Mouse (Mus musculus) limb, embryonic 11.5 days (tissue): ENCODE measurements around the gene Sgms1. TPM values are rescaled to one million over a fixed set of nuclear protein-coding genes. Genes with fewer than 3 reads are reported as not detected.

Experiments used
- ATAC-seq: fragments of 200-750 bp; cut with Nextera tagmentation; 2 replicates; pipeline ENCODE4 v1.8.0; 2017; ENCODE audit warnings: low read depth; ENCODE audit not compliant: insufficient number of reproducible peaks, low FRiP score, low TSS enrichment
- DNase-seq: peaks from one replicate; pipeline ENCODE4 v3.0.0-alpha.2; 2015; ENCODE audit warnings: low spot score
- H3K27ac ChIP-seq: fragments of 300-500 bp; sonication (generic); replicated peaks from 2 replicates; pipeline ENCODE4 v1.5.1; 2014; ENCODE audit warnings: low read depth, mild to moderate bottlenecking, low read length
- H3K27me3 ChIP-seq: fragments of 300-500 bp; sonication (generic); 2 replicates; pipeline ENCODE4 v1.6.1; 2014; ENCODE audit warnings: mild to moderate bottlenecking, low read length, mixed read lengths; ENCODE audit not compliant: control insufficient read depth, insufficient read depth
- H3K36me3 ChIP-seq: fragments of 300-500 bp; sonication (generic); 2 replicates; pipeline ENCODE4 v1.6.1; 2014; ENCODE audit warnings: mild to moderate bottlenecking, low read length, moderate library complexity, mixed read lengths; ENCODE audit not compliant: control insufficient read depth, insufficient read depth
- H3K4me1 ChIP-seq: fragments of 300-500 bp; sonication (generic); 2 replicates; pipeline ENCODE4 v1.6.1; 2014; ENCODE audit warnings: low read length, mixed read lengths; ENCODE audit not compliant: control insufficient read depth, insufficient read depth
- H3K4me2 ChIP-seq: fragments of 300-500 bp; sonication (generic); 2 replicates; pipeline ENCODE4 v1.6.1; 2014; ENCODE audit warnings: low read depth, mild to moderate bottlenecking, moderate library complexity; ENCODE audit not compliant: severe bottlenecking
- H3K4me3 ChIP-seq: fragments of 300-500 bp; sonication (generic); 2 replicates; pipeline ENCODE4 v1.5.1; 2014; ENCODE audit warnings: low read depth, low read length
- H3K9ac ChIP-seq: fragments of 300-500 bp; sonication (generic); 2 replicates; pipeline ENCODE4 v1.6.1; 2014; ENCODE audit warnings: mild to moderate bottlenecking, low read length
- H3K9me3 ChIP-seq: fragments of 300-500 bp; sonication (generic); 2 replicates; pipeline ENCODE4 v1.6.1; 2016; ENCODE audit warnings: low read length; ENCODE audit not compliant: control insufficient read depth
- WGBS: fragments of 180-500 bp; shearing (Covaris S2); extraction: QIAGEN DNeasy Blood & Tissue Kit; methylation state at CpG from one replicate; pipeline ENCODE4 v1.1.7; 2014; 5-methylcytosine and 5-hydroxymethylcytosine counted together
- polyA plus RNA-seq: library from polyadenylated mRNA; unstranded; fragments of >200 nt; fragmentation: Nextera tagmentation; extraction: Ambion mirVana; gene quantifications from 2 replicates; pipeline ENCODE4 v1.2.1, GENCODE M21; 2014

Sgms1 gene
- polyA plus RNA-seq, 1 experiment from 2014 or later, result 13.5 TPM

DNA sequence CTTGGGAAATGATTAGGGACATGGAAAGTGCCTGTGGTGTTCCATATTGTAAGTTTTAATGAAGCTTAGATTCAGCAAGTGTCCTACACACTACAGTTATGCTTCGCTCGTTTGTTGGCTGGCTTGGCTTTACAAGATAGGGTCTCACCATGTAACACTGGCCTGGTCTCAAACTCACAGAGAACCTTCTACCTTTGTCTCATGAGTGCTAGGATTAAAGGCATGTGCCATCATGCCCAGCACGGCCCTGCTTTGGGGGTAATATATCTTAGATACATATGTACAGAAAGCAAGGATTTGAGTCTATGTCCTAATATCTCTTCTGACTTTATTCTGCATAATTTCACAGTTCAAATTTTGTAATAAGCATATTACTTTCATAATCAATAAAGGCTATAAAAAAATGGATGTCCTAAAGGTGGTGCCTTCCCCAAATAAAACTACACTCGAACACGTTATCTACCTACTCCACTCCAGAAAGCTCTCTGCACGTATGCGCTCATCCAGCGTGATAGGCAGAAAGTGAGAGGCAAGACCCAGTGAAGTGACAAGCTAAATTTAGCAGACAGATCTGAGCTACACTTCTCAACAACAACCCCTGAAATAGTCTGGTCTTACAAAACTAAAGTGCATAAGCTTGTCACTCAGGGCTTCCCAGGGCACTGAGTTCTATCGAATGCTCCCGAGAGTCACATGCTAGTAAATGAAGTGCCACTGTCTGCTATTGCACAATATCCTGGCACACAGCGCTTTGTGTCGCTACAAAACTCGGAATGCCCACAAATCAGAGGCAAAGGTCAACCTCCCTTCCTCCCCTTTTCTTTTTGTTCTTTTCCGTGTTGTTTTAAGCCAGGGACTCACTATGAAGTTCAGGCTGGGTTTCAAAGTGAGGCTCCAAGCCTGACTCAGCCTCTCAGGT, 208.5 kb downstream of the Sgms1 start:
- Histone ChIP-seq H3K27me3 (no peaks in the 10 kb centered on the region), H3K27ac (no peak overlapping the region), H3K4me3 (no peak overlapping the region), H3K9ac (no peak overlapping the region), H3K4me2 (no peak overlapping the region), H3K36me3 (no peaks in the 10 kb centered on the region), H3K4me1 (no peaks in the 10 kb centered on the region), H3K9me3 (no peaks in the 10 kb centered on the region)
- WGBS, result 81% methylated on average over 14 of the region's 14 CpGs
- no peak for ATAC-seq
- no peak for DNase-seq

DNA sequence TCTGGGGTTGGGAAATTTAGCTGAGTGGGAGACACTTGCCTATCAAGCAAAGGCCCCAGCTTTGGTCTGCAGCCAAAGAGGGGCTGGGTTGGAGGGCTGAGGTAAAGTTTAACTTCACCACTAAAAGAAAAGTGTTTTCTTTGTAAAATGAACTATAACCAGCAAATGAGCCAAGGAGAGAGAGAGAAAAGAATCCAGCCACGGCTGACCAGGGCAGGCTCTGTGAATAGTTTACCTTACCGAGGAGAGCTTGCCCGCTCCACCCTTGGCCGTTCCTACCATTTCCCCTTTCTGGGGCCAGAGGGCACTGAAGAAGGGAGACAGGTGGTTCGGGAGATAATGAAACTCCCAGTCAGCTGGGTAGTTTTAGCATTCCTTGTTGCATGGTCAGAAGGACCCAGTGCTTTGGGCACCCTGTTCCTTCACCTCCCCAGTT, 209.5 kb downstream of the Sgms1 start:
- H3K27me3 ChIP-seq, result no peaks in the 10 kb centered on the region
- 82% methylated on average over 5 of the region's 5 CpGs for WGBS
- H3K4me1 ChIP-seq, result no peaks in the 10 kb centered on the region
- no peak for DNase-seq
- H3K4me2 ChIP-seq, result no peak overlapping the region
- no peak for ATAC-seq
- H3K9ac ChIP-seq, result no peak overlapping the region
- no peak overlapping the region for H3K4me3 ChIP-seq
- no peaks in the 10 kb centered on the region for H3K9me3 ChIP-seq
- H3K27ac ChIP-seq, result no peak overlapping the region
- H3K36me3 ChIP-seq, result no peaks in the 10 kb centered on the region

DNA sequence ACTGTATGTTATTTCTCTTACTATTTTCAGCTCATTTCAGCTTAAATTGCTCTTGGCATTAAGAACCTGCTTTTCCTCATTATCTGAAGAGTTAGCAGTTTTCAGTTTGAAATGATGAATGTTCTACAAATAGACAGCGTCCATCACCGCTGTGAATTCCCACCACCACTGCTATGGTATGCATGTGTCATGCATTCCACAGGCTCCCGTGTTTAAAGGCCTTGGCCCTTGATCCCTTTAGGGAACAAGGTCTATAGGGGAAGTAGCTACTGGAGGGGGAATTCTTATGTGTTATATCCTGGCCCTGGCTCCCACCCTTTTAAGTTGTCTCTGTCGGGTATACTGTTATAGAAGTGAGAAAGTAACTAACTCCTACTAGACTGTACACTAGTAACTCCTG, 210.0 kb downstream of the Sgms1 start:
- Histone ChIP-seq H3K27me3 (no peaks in the 10 kb centered on the region), H3K9ac (no peak overlapping the region), H3K9me3 (no peaks in the 10 kb centered on the region), H3K4me3 (no peak overlapping the region), H3K27ac (no peak overlapping the region), H3K4me1 (no peaks in the 10 kb centered on the region), H3K4me2 (no peak overlapping the region), H3K36me3 (no peaks in the 10 kb centered on the region)
- ATAC-seq (no peak), DNase-seq (no peak)
- 72% methylated on average over 4 of the region's 4 CpGs for WGBS

DNA sequence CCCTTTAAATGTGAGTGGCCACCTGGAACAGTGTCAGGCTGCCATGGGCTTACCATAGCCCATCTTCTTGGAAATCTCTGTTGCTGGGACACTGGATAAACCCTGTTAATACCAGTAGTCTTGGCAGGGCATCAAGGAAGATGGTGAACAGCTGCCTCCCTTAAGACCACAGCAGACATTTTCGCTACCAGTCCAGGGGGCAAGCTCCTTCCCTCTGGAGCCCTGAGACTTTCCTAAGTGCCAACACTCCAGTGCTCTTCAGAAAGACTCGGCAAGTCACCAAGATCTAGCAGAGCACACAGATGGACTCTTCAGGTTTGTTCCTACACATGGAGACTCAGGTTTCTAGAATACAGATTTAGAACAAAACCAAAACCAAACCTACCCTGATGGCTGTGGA, 211.4 kb downstream of the Sgms1 start:
- H3K27me3 ChIP-seq, result no peaks in the 10 kb centered on the region
- H3K36me3 ChIP-seq, result no peaks in the 10 kb centered on the region
- ATAC-seq (no peak), DNase-seq (no peak)
- no peaks in the 10 kb centered on the region for H3K9me3 ChIP-seq
- H3K4me1 ChIP-seq, result no peaks in the 10 kb centered on the region
- H3K9ac ChIP-seq, result no peak overlapping the region
- no peak overlapping the region for H3K27ac ChIP-seq
- H3K4me3 ChIP-seq, result no peak overlapping the region
- WGBS, result 87% methylated on average over 2 of the region's 2 CpGs
- H3K4me2 ChIP-seq, result no peak overlapping the region

DNA sequence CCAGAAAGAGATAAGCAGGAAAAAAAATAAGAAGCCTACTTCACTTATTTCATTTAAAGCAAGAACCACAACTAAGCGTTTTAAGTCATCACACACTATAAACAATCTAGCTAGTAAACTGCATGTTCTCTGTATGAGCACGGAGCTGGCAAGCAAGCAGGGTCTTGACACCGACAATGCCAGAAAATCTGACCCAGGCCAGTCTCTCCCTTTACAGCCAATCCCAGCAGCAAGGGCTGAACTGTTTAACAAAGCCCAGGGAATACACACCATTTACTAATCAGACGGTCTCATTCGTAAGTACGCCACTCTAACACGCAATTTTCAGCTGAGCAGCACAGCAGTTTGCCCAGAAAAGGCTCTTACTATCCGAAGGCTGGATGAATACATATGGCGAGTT, 213.1 kb downstream of the Sgms1 start:
- ATAC-seq, result no peak
- no peak for DNase-seq
- Histone ChIP-seq H3K27me3 (no peaks in the 10 kb centered on the region), H3K9me3 (no peaks in the 10 kb centered on the region), H3K27ac (no peak overlapping the region), H3K4me2 (no peak overlapping the region), H3K9ac (no peak overlapping the region), H3K36me3 (no peaks in the 10 kb centered on the region), H3K4me1 (no peaks in the 10 kb centered on the region), H3K4me3 (no peak overlapping the region)
- 87% methylated on average over 9 of the region's 9 CpGs for WGBS

DNA sequence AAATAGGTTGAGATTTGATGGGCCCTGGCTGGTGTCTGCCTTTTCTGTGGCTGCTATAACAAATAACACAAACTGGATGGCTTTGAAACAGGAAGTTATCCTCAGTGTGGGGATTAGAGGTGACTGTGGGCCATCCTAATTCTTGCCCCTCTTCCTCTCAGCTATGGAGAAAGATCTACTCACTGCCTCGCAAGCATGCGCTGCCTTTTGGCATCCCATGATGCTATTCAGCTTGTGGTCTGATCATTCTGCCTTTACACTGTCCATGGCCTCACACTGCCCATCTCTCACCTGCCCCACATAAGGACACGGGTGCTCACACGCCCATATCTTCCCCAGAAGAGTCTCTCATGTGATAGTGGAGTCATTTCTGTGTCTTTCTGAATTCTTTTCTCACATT, 213.5 kb downstream of the Sgms1 start:
- 97% methylated on average over 4 of the region's 4 CpGs for WGBS
- H3K36me3 ChIP-seq, result no peaks in the 10 kb centered on the region
- H3K27ac ChIP-seq, result no peak overlapping the region
- no peaks in the 10 kb centered on the region for H3K9me3 ChIP-seq
- H3K4me3 ChIP-seq, result no peak overlapping the region
- no peak overlapping the region for H3K9ac ChIP-seq
- ATAC-seq (no peak), DNase-seq (no peak)
- H3K4me2 ChIP-seq, result no peak overlapping the region
- H3K4me1 ChIP-seq, result no peaks in the 10 kb centered on the region
- no peaks in the 10 kb centered on the region for H3K27me3 ChIP-seq

DNA sequence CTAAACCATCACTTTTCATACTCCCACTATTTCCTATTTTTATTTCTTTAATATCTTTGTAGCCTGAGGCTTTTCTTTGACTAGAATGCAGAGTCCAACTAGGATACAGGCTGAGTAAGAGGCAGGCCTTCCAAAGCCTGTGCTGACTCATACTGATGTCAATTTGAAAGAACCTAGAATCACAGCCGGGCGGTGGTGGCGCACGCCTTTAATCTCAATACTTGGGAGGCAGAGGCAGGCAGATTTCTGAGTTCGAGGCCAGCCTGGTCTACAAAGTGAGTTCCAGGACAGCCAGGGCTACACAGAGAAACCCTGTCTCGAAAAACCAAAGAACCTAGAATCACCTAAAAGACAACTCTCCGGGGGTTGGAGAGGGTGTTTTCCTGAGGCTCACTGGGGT, 214.5 kb downstream of the Sgms1 start:
- Histone ChIP-seq H3K27me3 (no peaks in the 10 kb centered on the region), H3K4me3 (no peak overlapping the region), H3K9ac (no peak overlapping the region), H3K4me1 (no peaks in the 10 kb centered on the region), H3K27ac (no peak overlapping the region), H3K9me3 (no peaks in the 10 kb centered on the region), H3K36me3 (no peaks in the 10 kb centered on the region), H3K4me2 (no peak overlapping the region)
- DNase-seq (no peak), ATAC-seq (no peak)
- WGBS, result 90% methylated on average over 7 of the region's 7 CpGs

DNA sequence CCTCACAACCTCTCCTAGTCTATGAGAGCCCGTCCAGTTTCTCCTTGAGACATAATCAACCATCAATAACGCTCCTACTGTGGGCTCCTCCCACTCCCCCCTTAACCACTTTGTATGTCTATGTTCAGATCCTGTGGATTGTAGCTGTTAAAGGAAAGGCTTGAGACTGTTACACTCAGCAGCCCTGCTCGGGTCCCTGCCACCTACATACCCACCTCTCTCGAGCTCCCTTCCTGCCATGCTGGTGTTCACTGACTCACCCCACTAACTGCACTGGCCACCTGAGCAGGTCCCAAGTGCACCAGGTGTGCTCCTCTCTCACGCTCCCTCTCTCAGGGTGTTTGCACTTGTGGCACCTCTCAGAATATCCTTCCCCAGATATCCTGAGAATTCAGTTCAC, 215.0 kb downstream of the Sgms1 start:
- H3K27ac ChIP-seq, result no peak overlapping the region
- DNase-seq (no peak), ATAC-seq (no peak)
- H3K36me3 ChIP-seq, result no peaks in the 10 kb centered on the region
- WGBS, result 84% methylated on average over 5 of the region's 5 CpGs
- H3K27me3 ChIP-seq, result no peaks in the 10 kb centered on the region
- no peak overlapping the region for H3K4me2 ChIP-seq
- H3K4me1 ChIP-seq, result no peaks in the 10 kb centered on the region
- no peaks in the 10 kb centered on the region for H3K9me3 ChIP-seq
- no peak overlapping the region for H3K9ac ChIP-seq
- no peak overlapping the region for H3K4me3 ChIP-seq
